Comparison of ENCODE assay signal across 16 mouse cellular contexts in the genomic region with DNA sequence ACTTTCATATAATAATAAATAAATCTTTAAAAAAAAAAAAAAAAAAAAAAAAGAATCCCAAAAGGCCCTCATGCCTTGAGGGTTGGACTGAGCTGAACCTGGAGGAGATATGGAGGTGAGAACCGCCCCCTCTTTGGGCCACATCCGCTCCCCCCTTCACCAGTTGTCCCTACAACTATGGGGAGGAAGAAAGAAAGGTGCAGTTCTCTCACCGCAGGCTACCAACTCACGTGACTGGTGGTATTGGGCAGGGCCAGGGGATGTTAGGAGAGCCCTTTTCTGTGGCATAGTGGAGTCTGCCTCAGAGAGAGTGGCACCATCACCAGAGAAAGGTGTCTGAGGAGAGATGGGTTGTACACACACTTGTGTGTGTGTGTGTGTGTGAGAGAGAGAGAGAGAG. TPM values are rescaled to one million over a fixed set of nuclear protein-coding genes. Genes with fewer than 3 reads are reported as not detected.
DNase-seq lines count a peak whose midpoint lies in the region; ATAC-seq and TF ChIP-seq lines count a peak whose summit lies in the region.
"Had no signal": no experiment of that assay in that cellular context is flagged by ENCODE, and none has a peak within 500 bp of the region (broad histone marks: within the 10 kb centered on the region; RNA-seq: fewer than 3 reads in every experiment).

No protein-coding gene starts in this region.

- H3K9ac ChIP-seq in liver, postnatal 0 days (replicated peaks): no peak overlapping the region
- H3K9ac ChIP-seq in liver, embryonic 11.5 days (ENCODE audit: low read depth, low read length): no peak overlapping the region
- H3K9ac ChIP-seq: embryonic facial prominence, embryonic 13.5 days; forebrain, embryonic 12.5 days; hindbrain, embryonic 12.5 days; liver, embryonic 14.5 days had no signal

- WGBS in liver, postnatal 0 days (ENCODE audit: insufficient replicate concordance): 25% methylated on average over 4 of the region's 4 CpGs
- 24% methylated on average over 4 of the region's 4 CpGs for WGBS in liver, embryonic 11.5 days

- peak overlapping the region; percentile 51; the same call in 1 of the 2 replicates for H3K27ac ChIP-seq in liver, postnatal 0 days (ENCODE audit: low read depth)
- H3K27ac ChIP-seq in liver, embryonic 11.5 days (ENCODE audit: low read depth, low read length): no peak overlapping the region
- H3K27ac ChIP-seq: embryonic facial prominence, embryonic 13.5 days; forebrain, embryonic 12.5 days; heart, embryonic 13.5 days; hindbrain, embryonic 12.5 days; liver, embryonic 14.5 days had no signal

- peak; percentile 17 for DNase-seq in liver, postnatal 0 days
- no peak for DNase-seq in liver, embryonic 11.5 days (ENCODE audit: low spot score)
- DNase-seq in thymus, postnatal 25 days: peak; percentile 74
- DNase-seq in cerebellum, adult 11-12 months: no peak
- no peak for DNase-seq in left cerebral cortex, postnatal 36 days (ENCODE audit: low spot score in 2 of 2)
- DNase-seq: cerebellum, postnatal 25 days; gastrocnemius, postnatal 14 days; kidney, adult 18-20 months had no signal

- no peak for TF ChIP-seq CTCF in liver, postnatal 0 days (IDR thresholded peaks at IDR 0.05; ENCODE audit: low read depth)

- TF ChIP-seq EP300 in liver, postnatal 0 days (IDR thresholded peaks at IDR 0.05; ENCODE audit: low read depth): no peak

- H3K4me2 ChIP-seq in liver, postnatal 0 days (ENCODE audit: low read depth, low read length): no peak overlapping the region
- H3K4me2 ChIP-seq in liver, embryonic 11.5 days: no peak overlapping the region
- H3K4me2 ChIP-seq: embryonic facial prominence, embryonic 13.5 days; forebrain, embryonic 12.5 days; heart, embryonic 13.5 days; hindbrain, embryonic 12.5 days had no signal

- peak; percentile 32; the same call in 1 of the 2 replicates for ATAC-seq in liver, postnatal 0 days
- ATAC-seq in liver, embryonic 11.5 days (replicated peaks; ENCODE audit: low FRiP score): no peak
- peak; percentile 43 for ATAC-seq in common myeloid progenitor, adult 5-6 weeks (replicated peaks; ENCODE audit: low read depth, poor library complexity, severe bottlenecking)
- peak; percentile 50 for ATAC-seq in neutrophil, adult 5-6 weeks (ENCODE audit: extremely low read depth, insufficient number of reproducible peaks, low FRiP score, poor library complexity, severe bottlenecking)
- no peak for ATAC-seq in cerebellum, adult (ENCODE audit: insufficient number of reproducible peaks, low FRiP score, low TSS enrichment)

- intact Hi-C loops in left cerebral cortex, postnatal 36 days (cut with DNase I): no loop called here

- no peak overlapping the region for H3K4me3 ChIP-seq in liver, postnatal 0 days (ENCODE audit: low read depth, low read length)
- no peak overlapping the region for H3K4me3 ChIP-seq in liver, embryonic 11.5 days (ENCODE audit: low read depth, low read length)
- H3K4me3 ChIP-seq: embryonic facial prominence, embryonic 13.5 days; forebrain, embryonic 12.5 days; heart, embryonic 13.5 days; hindbrain, embryonic 12.5 days had no signal

- no peaks in the 10 kb centered on the region for H3K9me3 ChIP-seq in liver, postnatal 0 days (ENCODE audit: low read length)
- no peaks in the 10 kb centered on the region for H3K9me3 ChIP-seq in liver, embryonic 11.5 days (ENCODE audit: control insufficient read depth, low read length)
- H3K9me3 ChIP-seq: embryonic facial prominence, embryonic 13.5 days; forebrain, embryonic 12.5 days; heart, embryonic 13.5 days; hindbrain, embryonic 12.5 days had no signal

- peaks cover 27% of the 10 kb centered on the region for H3K27me3 ChIP-seq in liver, postnatal 0 days (ENCODE audit: insufficient read depth, low read length)
- H3K27me3 ChIP-seq in liver, embryonic 11.5 days (replicated peaks; ENCODE audit: control insufficient read depth, insufficient read depth, low read length): peaks cover 31% of the 10 kb centered on the region

- peaks cover 13% of the 10 kb centered on the region for H3K4me1 ChIP-seq in liver, postnatal 0 days (ENCODE audit: insufficient read depth)
- no peaks in the 10 kb centered on the region; the same call in 1 of the 2 replicates for H3K4me1 ChIP-seq in liver, embryonic 11.5 days (replicated peaks; ENCODE audit: control insufficient read depth, insufficient read depth, low read length)

- H3K36me3 ChIP-seq in liver, postnatal 0 days (replicated peaks; ENCODE audit: insufficient read depth, low read length): no peaks in the 10 kb centered on the region; the same call in 1 of the 2 replicates
- H3K36me3 ChIP-seq in liver, embryonic 11.5 days (ENCODE audit: control insufficient read depth, insufficient read depth, low read length): no peaks in the 10 kb centered on the region
- H3K36me3 ChIP-seq: embryonic facial prominence, embryonic 13.5 days; forebrain, embryonic 12.5 days; heart, embryonic 13.5 days; hindbrain, embryonic 12.5 days had no signal

RNA-seq across cellular contexts. Expression of gene Cd72, which starts 2.0 kb away (rescaled TPM):
- 9.9 and 10.4 TPM in 2 replicates for polyA plus RNA-seq in liver, postnatal 0 days (2015; fragmentation: Nextera tagmentation; extraction: Ambion mirVana)
- 1.2 and 1.3 TPM in 2 replicates for polyA plus RNA-seq in liver, embryonic 11.5 days (2014; fragmentation: Nextera tagmentation; extraction: Ambion mirVana)
- total RNA-seq in common myeloid progenitor, adult 5-6 weeks (2017): 20.8 and 33.3 TPM in 2 replicates
- 293 and 313 TPM in 2 replicates for total RNA-seq in neutrophil, adult 5-6 weeks (2017)
- 1 to 10 TPM in 1 of 2 experiments, under 1 TPM in 1; 0.59 to 1.2 TPM for total RNA-seq in left cerebral cortex, postnatal 36 days (2021)
- total RNA-seq: gastrocnemius, postnatal 14 days had no signal

RNA-seq across cellular contexts. Expression of gene Tesk1, which starts 14.7 kb away (rescaled TPM):
- polyA plus RNA-seq in liver, postnatal 0 days (2015; fragmentation: Nextera tagmentation; extraction: Ambion mirVana): 1.2 TPM in 2 replicates
- polyA plus RNA-seq in liver, embryonic 11.5 days (2014; fragmentation: Nextera tagmentation; extraction: Ambion mirVana): 4.3 TPM in 2 replicates
- total RNA-seq in common myeloid progenitor, adult 5-6 weeks (2017): 4.8 and 8.2 TPM in 2 replicates
- total RNA-seq in neutrophil, adult 5-6 weeks (2017): 32.1 and 33.5 TPM in 2 replicates
- total RNA-seq in left cerebral cortex, postnatal 36 days (2021): 10 to 100 TPM; 87.8 to 92.9 TPM

RNA-seq across cellular contexts. Expression of gene Sit1, which starts 27.1 kb away (rescaled TPM):
- 0.53 and 0.94 TPM in 2 replicates for polyA plus RNA-seq in liver, postnatal 0 days (2015; fragmentation: Nextera tagmentation; extraction: Ambion mirVana)
- polyA plus RNA-seq in liver, embryonic 11.5 days (2014; fragmentation: Nextera tagmentation; extraction: Ambion mirVana): not detected in 2 replicates
- not detected in 2 replicates for total RNA-seq in common myeloid progenitor, adult 5-6 weeks (2017)
- 5.9 and 7.4 TPM in 2 replicates for total RNA-seq in neutrophil, adult 5-6 weeks (2017)
- total RNA-seq in left cerebral cortex, postnatal 36 days (2021): not detected
- total RNA-seq: gastrocnemius, postnatal 14 days had no signal
- polyA plus RNA-seq: embryonic facial prominence, embryonic 13.5 days; forebrain, embryonic 12.5 days; heart, embryonic 13.5 days; hindbrain, embryonic 12.5 days had no signal

RNA-seq across cellular contexts. Expression of gene Fam166b, which starts 27.5 kb away (rescaled TPM):
- polyA plus RNA-seq in liver, postnatal 0 days (2015; fragmentation: Nextera tagmentation; extraction: Ambion mirVana): 0.14 TPM in 1 of 2 replicates, not detected in the other
- polyA plus RNA-seq in liver, embryonic 11.5 days (2014; fragmentation: Nextera tagmentation; extraction: Ambion mirVana): not detected in 2 replicates
- not detected in 2 replicates for total RNA-seq in common myeloid progenitor, adult 5-6 weeks (2017)
- not detected in 2 replicates for total RNA-seq in neutrophil, adult 5-6 weeks (2017)
- 1 to 10 TPM in 1 of 2 experiments, under 1 TPM in 1; 0.69 to 1.4 TPM for total RNA-seq in left cerebral cortex, postnatal 36 days (2021)
- total RNA-seq: gastrocnemius, postnatal 14 days had no signal
- polyA plus RNA-seq: liver, embryonic 14.5 days had no signal

RNA-seq across cellular contexts. Expression of gene Ccdc107, which starts 36.2 kb away (rescaled TPM):
- 41.1 and 46.0 TPM in 2 replicates for polyA plus RNA-seq in liver, postnatal 0 days (2015; fragmentation: Nextera tagmentation; extraction: Ambion mirVana)
- 60.3 and 60.5 TPM in 2 replicates for polyA plus RNA-seq in liver, embryonic 11.5 days (2014; fragmentation: Nextera tagmentation; extraction: Ambion mirVana)
- 50.5 and 62.2 TPM in 2 replicates for total RNA-seq in common myeloid progenitor, adult 5-6 weeks (2017)
- 26.3 and 26.9 TPM in 2 replicates for total RNA-seq in neutrophil, adult 5-6 weeks (2017)
- 10 to 100 TPM; 25.5 to 25.9 TPM for total RNA-seq in left cerebral cortex, postnatal 36 days (2021)

Comparison
In these comparisons a context has a peak if more than half of its experiments do, and no peak if none do; other contexts are left out.
1. ATAC-seq: peak in liver, postnatal 0 days (single experiment), common myeloid progenitor, adult 5-6 weeks (single experiment) and neutrophil, adult 5-6 weeks (single experiment); none in liver, embryonic 11.5 days (single experiment) and cerebellum, adult (single experiment).
2. DNase-seq: peak in liver, postnatal 0 days (single experiment) and thymus, postnatal 25 days (single experiment); none in liver, embryonic 11.5 days (single experiment), cerebellum, adult 11-12 months (single experiment) and left cerebral cortex, postnatal 36 days (0 of 2).